Mouse (Mus musculus): ENCODE measurements at regions not wholly inside any gene's neighbourhood (a gene's known extent, or its start where the extent isn't known, plus 50 kb on each side); places are given as distances from the start of the nearest gene placed in this dataset.

GRCm38 (mm10) chr1:169840056-169840728, 88.3 kb upstream of the Ccdc190 start:
- Histone ChIP-seq H3K4me3 (ENCODE audit: low read depth, low read length) (no peak overlapping the region), H3K9ac (replicated peaks; ENCODE audit: low read depth, low read length) (no peak overlapping the region), H3K27me3 (ENCODE audit: control insufficient read depth, insufficient read depth, low read length) (no peaks in the 10 kb centered on the region), H3K9me3 (ENCODE audit: control insufficient read depth, low read length) (no peaks in the 10 kb centered on the region), H3K27ac (ENCODE audit: low read depth, low read length) (no peak overlapping the region), H3K4me1 (ENCODE audit: control insufficient read depth, insufficient read depth, low read length) (no peaks in the 10 kb centered on the region), H3K4me2 (ENCODE audit: low read depth, low read length) (no peak overlapping the region), H3K36me3 (ENCODE audit: control insufficient read depth, insufficient read depth, low read length) (no peaks in the 10 kb centered on the region)
- 83% methylated on average over 6 of the region's 6 CpGs for WGBS
- ATAC-seq (ENCODE audit: low read depth): no peak

DNA sequence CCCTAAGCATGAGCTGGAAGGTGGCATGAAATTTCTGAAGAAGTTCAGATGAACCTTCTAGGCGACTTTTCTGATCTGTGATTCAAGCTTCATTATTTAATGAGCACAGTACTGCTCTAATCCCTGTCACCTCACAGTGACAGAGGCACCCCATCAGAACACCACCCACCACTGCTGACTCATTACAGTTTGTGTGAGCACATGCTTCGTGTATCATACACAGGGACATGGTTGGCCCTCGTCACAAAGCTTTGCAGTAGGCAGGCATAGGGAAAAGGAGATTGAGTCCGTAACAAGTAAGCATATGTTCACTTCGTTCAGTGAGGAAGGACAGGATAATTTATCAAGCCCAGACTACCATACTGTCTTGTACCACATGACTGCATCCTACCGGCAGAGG, 85.9 kb upstream of the Rgs4 start:
- H3K27ac ChIP-seq (ENCODE audit: low read depth, low read length): no peak overlapping the region
- no peaks in the 10 kb centered on the region for H3K9me3 ChIP-seq (ENCODE audit: control insufficient read depth, low read length)
- WGBS: 66% methylated on average over 6 of the region's 6 CpGs
- H3K36me3 ChIP-seq (ENCODE audit: control insufficient read depth, insufficient read depth, low read length): no peaks in the 10 kb centered on the region
- H3K9ac ChIP-seq (replicated peaks; ENCODE audit: low read depth, low read length): no peak overlapping the region
- H3K4me3 ChIP-seq (ENCODE audit: low read depth, low read length): no peak overlapping the region
- ATAC-seq (ENCODE audit: low read depth): no peak
- no peak overlapping the region for H3K4me2 ChIP-seq (ENCODE audit: low read depth, low read length)
- H3K4me1 ChIP-seq (ENCODE audit: control insufficient read depth, insufficient read depth, low read length): no peaks in the 10 kb centered on the region
- no peaks in the 10 kb centered on the region for H3K27me3 ChIP-seq (ENCODE audit: control insufficient read depth, insufficient read depth, low read length)

DNA sequence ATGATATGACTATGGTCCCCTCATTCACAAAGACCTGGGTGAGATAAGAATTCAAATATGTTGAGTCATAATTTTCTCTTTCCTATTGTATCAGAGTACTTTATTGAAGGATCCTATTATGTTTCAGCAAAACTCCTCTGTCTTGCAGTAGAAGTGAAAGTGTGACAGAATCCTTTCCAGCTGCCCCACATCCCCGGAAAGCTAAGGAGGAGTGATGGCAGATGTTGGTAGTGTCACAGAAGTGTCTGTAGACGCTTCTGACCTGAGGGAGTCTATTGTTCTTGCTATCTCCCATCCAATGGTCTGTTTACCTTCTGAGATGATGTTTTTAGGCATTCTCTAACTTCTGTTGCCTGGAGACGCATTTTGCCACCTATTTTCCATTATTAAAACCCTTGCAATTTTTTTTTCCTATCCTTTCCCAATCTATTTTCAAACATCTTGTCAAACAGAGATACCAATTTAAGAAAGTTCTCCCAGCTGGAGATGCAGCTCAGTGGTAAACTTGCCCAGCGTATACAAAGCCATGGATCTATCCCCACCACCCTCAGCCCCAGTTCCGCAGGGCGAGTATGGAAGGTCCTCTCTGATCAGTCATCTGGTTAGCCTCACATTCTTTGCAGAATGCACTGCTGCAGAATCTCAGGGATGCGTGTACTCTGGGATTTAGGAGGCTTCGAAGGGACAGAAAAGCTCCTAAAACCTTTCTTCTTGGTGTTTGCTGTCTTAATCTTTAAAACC, 84.1 kb upstream of the Rgs4 start:
- H3K27me3 ChIP-seq (ENCODE audit: control insufficient read depth, insufficient read depth, low read length): no peaks in the 10 kb centered on the region
- ATAC-seq (ENCODE audit: low read depth): no peak
- no peak overlapping the region for H3K4me2 ChIP-seq (ENCODE audit: low read depth, low read length)
- no peak overlapping the region for H3K9ac ChIP-seq (replicated peaks; ENCODE audit: low read depth, low read length)
- no peaks in the 10 kb centered on the region for H3K4me1 ChIP-seq (ENCODE audit: control insufficient read depth, insufficient read depth, low read length)
- no peaks in the 10 kb centered on the region for H3K36me3 ChIP-seq (ENCODE audit: control insufficient read depth, insufficient read depth, low read length)
- H3K27ac ChIP-seq (ENCODE audit: low read depth, low read length): no peak overlapping the region
- H3K9me3 ChIP-seq (ENCODE audit: control insufficient read depth, low read length): no peaks in the 10 kb centered on the region
- WGBS: 85% methylated on average over 8 of the region's 8 CpGs
- H3K4me3 ChIP-seq (ENCODE audit: low read depth, low read length): no peak overlapping the region

- no peaks in the 10 kb centered on the region for H3K27me3 ChIP-seq (ENCODE audit: control insufficient read depth, insufficient read depth, low read length)
- H3K9ac ChIP-seq (replicated peaks; ENCODE audit: low read depth, low read length): no peak overlapping the region
- 27% methylated on average over 1 of the region's 1 CpGs for WGBS
- H3K36me3 ChIP-seq (ENCODE audit: control insufficient read depth, insufficient read depth, low read length): no peaks in the 10 kb centered on the region
- H3K4me3 ChIP-seq (ENCODE audit: low read depth, low read length): no peak overlapping the region
- no peaks in the 10 kb centered on the region for H3K9me3 ChIP-seq (ENCODE audit: control insufficient read depth, low read length)
- no peaks in the 10 kb centered on the region for H3K4me1 ChIP-seq (ENCODE audit: control insufficient read depth, insufficient read depth, low read length)
- no peak overlapping the region for H3K27ac ChIP-seq (ENCODE audit: low read depth, low read length)
- H3K4me2 ChIP-seq (ENCODE audit: low read depth, low read length): no peak overlapping the region
- no peak for ATAC-seq (ENCODE audit: low read depth)
These were observed 83.2 kb upstream of the Rgs4 start for GRCm38 (mm10) chr1:169830596-169830995.

- Histone ChIP-seq H3K4me2 (ENCODE audit: low read depth, low read length) (no peak overlapping the region), H3K27me3 (ENCODE audit: control insufficient read depth, insufficient read depth, low read length) (no peaks in the 10 kb centered on the region), H3K36me3 (ENCODE audit: control insufficient read depth, insufficient read depth, low read length) (no peaks in the 10 kb centered on the region), H3K9ac (replicated peaks; ENCODE audit: low read depth, low read length) (no peak overlapping the region), H3K9me3 (ENCODE audit: control insufficient read depth, low read length) (no peaks in the 10 kb centered on the region), H3K4me3 (ENCODE audit: low read depth, low read length) (no peak overlapping the region), H3K4me1 (ENCODE audit: control insufficient read depth, insufficient read depth, low read length) (no peaks in the 10 kb centered on the region), H3K27ac (ENCODE audit: low read depth, low read length) (no peak overlapping the region)
- 69% methylated on average over 7 of the region's 7 CpGs for WGBS
- ATAC-seq (ENCODE audit: low read depth): no peak
These were observed 74.6 kb upstream of the Rgs4 start for GRCm38 (mm10) chr1:169822034-169822433.

GRCm38 (mm10) chr1:169819404-169819949, 72.0 kb upstream of the Rgs4 start:
- Histone ChIP-seq H3K9ac (replicated peaks; ENCODE audit: low read depth, low read length) (no peak overlapping the region), H3K4me2 (ENCODE audit: low read depth, low read length) (no peak overlapping the region), H3K36me3 (ENCODE audit: control insufficient read depth, insufficient read depth, low read length) (no peaks in the 10 kb centered on the region), H3K4me3 (ENCODE audit: low read depth, low read length) (no peak overlapping the region), H3K9me3 (ENCODE audit: control insufficient read depth, low read length) (no peaks in the 10 kb centered on the region), H3K27me3 (ENCODE audit: control insufficient read depth, insufficient read depth, low read length) (no peaks in the 10 kb centered on the region), H3K27ac (ENCODE audit: low read depth, low read length) (no peak overlapping the region), H3K4me1 (ENCODE audit: control insufficient read depth, insufficient read depth, low read length) (no peaks in the 10 kb centered on the region)
- 78% methylated on average over 5 of the region's 5 CpGs for WGBS
- ATAC-seq (ENCODE audit: low read depth): no peak

GRCm38 (mm10) chr1:169816939-169817338, 69.5 kb upstream of the Rgs4 start:
- no peak overlapping the region for H3K4me3 ChIP-seq (ENCODE audit: low read depth, low read length)
- H3K36me3 ChIP-seq (ENCODE audit: control insufficient read depth, insufficient read depth, low read length): no peaks in the 10 kb centered on the region
- ATAC-seq (ENCODE audit: low read depth): no peak
- H3K9ac ChIP-seq (replicated peaks; ENCODE audit: low read depth, low read length): no peak overlapping the region
- 66% methylated on average over 6 of the region's 6 CpGs for WGBS
- H3K27ac ChIP-seq (ENCODE audit: low read depth, low read length): no peak overlapping the region
- H3K9me3 ChIP-seq (ENCODE audit: control insufficient read depth, low read length): no peaks in the 10 kb centered on the region
- H3K27me3 ChIP-seq (ENCODE audit: control insufficient read depth, insufficient read depth, low read length): no peaks in the 10 kb centered on the region
- no peak overlapping the region for H3K4me2 ChIP-seq (ENCODE audit: low read depth, low read length)
- H3K4me1 ChIP-seq (ENCODE audit: control insufficient read depth, insufficient read depth, low read length): peaks cover 3% of the 10 kb centered on the region; the same call in 1 of the 2 replicates

DNA sequence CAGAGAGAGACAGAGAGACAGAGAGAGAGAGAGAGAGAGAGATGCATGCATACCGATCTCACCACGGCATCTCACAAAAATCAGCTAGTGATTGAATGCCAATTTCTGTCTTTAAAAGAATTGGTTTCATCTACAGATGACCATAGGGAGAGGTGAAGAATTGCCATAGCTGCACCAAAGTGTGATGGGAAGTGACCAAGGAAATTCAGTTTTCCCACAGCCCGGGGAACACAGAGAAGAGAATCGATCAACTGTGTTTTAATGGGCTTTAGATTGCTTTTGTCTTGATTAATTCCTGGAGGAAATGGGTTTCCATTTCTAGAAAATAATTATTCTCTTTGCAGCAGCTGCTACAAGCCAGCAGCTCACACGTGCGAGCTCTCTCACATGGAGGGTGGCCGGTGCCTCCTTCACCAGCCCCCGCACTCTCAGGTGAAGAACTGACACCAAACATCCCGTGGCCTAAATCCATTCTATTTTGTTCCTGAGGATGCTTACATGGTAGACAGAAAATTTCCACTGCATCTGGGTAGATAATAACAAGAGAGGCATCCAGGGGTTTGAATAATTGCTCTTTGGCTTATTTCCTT, 65.2 kb upstream of the Rgs4 start:
- H3K4me2 ChIP-seq (ENCODE audit: low read depth, low read length): no peak overlapping the region
- H3K4me3 ChIP-seq (ENCODE audit: low read depth, low read length): no peak overlapping the region
- H3K36me3 ChIP-seq (ENCODE audit: control insufficient read depth, insufficient read depth, low read length): no peaks in the 10 kb centered on the region
- ATAC-seq (ENCODE audit: low read depth): no peak; the same call in 1 of the 2 replicates
- no peaks in the 10 kb centered on the region for H3K9me3 ChIP-seq (ENCODE audit: control insufficient read depth, low read length)
- H3K4me1 ChIP-seq (ENCODE audit: control insufficient read depth, insufficient read depth, low read length): peaks cover 3% of the 10 kb centered on the region; the same call in 1 of the 2 replicates
- H3K27ac ChIP-seq (ENCODE audit: low read depth, low read length): peak overlapping the region; percentile 13
- H3K27me3 ChIP-seq (ENCODE audit: control insufficient read depth, insufficient read depth, low read length): no peaks in the 10 kb centered on the region
- 39% methylated on average over 9 of the region's 9 CpGs for WGBS
- no peak overlapping the region for H3K9ac ChIP-seq (replicated peaks; ENCODE audit: low read depth, low read length)
